Mouse (Mus musculus): ENCODE data around the gene Cdk5rap3.

Cdk5rap3 gene

GRCm38 (mm10) chr11:96933562-96934276 lies 17.4 kb upstream of the Cdk5rap3 start:
- no peak for DNase-seq

DNA sequence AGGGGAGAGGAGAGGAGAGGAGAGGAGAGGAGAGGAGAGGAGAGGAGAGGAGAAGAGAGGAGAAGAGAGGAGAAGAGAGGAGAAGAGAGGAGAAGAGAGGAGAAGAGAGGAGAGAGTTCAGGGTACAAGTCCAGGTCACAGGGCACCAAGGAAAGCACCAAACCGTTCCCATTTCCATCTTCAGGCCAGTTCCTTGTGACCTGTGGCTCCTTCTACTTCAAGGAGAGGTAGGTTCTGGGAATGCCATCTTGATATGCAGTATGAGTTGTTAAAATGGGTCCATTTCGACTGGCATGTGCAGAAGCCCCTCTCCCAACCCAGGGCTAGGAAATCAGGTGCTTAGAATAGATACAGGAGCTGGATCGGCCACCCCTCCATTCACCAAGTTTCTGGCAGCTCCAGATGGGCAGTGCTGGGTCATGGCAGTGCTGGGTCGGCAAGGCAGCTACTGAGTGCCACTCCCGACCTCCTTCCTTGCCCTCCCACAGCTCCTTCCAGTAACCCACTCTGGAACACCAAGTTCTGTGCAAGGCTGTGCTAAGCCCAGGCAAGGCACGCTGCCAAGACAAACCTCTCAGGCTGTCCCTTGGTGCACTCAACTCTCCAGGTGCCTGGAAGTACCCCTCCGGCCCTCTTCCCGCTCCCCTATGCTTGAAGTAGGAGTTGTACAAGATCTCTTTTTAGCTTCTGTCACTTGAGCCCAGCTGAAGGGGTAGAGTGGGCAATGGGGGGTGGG lies 15.2 kb upstream of the Cdk5rap3 start:
- no peak for DNase-seq

DNA sequence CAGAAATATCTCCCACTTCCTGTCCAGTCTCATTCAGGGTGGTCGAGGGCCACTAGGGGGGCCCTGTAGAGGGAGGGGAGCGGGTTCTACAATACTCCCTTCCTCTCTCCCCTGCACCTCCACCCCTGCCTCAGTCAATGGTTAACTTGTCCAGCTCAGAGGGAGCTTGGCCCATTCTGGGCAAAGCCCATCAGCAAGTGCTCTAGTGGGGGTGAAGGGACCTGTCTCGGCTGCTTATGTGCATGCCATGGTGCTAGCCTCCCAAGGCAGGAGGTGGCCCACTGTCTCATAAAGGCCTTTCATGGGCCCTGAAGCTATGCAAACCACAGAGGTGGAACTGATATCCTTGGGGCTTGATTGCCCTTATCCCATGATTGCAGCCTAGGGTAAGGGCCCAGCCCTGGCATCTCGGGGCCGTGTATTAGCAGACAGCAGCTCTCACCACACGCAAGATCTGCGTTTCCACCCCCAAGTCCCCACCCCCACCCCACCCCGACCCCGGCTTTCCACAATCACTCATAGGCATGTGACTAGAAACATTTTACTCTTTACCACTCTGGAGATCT lies 13.6 kb upstream of the Cdk5rap3 start:
- DNase-seq = no peak

GRCm38 (mm10) chr11:96929096-96929765 lies 12.9 kb upstream of the Cdk5rap3 start:
- no peak for DNase-seq

GRCm38 (mm10) chr11:96928691-96929090 lies 12.4 kb upstream of the Cdk5rap3 start:
- DNase-seq = no peak

- no peak for DNase-seq
Observed at GRCm38 (mm10) chr11:96928088-96928487, 11.8 kb upstream of the Cdk5rap3 start, which contains the start of gene Prr15l. TSS of gene Prr15l (plus strand) at chr11:96928104.

DNA sequence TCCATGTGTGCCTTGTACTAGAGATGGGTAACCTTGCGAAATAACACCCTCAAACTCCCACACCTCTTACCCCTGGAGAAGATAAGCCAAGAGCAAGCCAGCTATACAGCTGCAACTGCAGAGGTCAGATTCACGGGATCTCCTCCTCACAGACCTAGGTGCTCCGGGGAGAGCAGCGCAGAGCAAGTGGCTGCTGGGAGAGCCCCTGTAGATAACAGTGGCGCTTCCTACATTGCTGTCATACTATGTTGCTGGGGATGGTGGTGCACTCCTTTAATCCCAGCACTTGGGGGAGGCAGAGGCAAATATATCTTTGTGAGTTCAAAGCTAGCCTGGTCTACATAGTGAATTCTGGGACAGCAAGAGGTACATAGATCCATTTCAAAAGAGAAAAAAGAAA lies 10.3 kb upstream of the Cdk5rap3 start:
- no peak for DNase-seq

- DNase-seq = no peak
Observed at GRCm38 (mm10) chr11:96925469-96926148, 9.3 kb upstream of the Cdk5rap3 start.

GRCm38 (mm10) chr11:96924861-96925260 lies 8.6 kb upstream of the Cdk5rap3 start:
- no peak for DNase-seq

DNA sequence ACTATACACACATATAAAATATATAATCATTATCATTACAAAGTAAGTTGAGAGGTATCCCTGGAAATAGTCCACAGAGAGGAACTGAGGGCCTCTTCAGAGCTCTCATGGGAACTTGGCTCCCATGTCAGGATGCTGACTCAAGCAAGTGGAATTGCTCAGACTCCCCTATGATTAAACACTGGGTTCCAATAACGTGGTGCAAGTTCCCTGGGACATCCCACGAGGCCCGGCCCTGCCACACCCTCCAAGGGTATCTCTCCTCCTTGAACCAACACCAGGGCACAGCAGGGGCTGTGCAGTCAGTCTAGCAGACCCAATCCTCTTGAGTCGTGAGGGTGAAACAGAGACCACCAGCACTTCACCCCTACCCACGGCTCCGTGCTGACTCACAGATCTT lies 2.7 kb upstream of the Cdk5rap3 start:
- DNase-seq = no peak

DNA sequence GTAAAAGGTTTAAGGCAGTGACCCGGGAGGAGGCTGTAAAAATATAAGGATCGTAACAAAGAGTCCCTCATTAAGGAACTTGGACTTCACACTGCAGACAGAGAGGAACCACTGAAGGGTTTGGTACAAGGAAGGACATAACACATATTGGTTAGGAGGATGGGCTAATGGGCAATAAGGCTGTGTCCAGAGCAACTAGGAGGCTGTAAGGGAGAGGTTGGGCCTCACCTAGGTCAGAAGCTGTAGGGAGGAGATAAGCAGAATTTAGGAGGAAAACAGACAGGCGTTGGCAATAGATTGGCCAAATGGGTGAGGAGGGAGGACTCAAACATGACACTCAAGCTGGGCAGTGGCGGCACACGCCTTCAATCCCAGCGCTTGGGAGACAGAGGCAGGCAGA lies 1.1 kb upstream of the Cdk5rap3 start:
- no peak for DNase-seq

GRCm38 (mm10) chr11:96916885-96917396 lies 645 bp upstream of the Cdk5rap3 start:
- no peak for DNase-seq

DNA sequence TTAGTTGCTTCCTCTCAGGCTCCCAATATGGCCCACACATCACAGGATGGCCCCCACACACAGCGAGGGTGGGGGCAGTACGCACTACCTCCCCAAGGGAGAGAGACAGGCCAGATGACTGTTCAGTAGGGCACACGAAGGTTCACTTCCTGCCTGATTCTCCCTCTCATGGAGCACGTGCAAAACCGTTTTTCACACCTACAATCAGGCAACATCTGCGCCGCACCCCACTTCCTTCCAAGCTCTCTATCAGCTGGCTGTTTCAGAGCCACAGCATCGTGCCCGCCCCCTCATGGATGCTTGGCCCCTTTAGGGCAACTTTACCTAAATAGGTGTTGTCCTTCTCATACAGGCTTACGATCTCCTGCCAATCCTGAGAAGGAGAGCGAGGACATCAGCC lies 3.6 kb downstream of the Cdk5rap3 start:
- peak; percentile 74 for DNase-seq

- peak; percentile 77 for DNase-seq
Observed at GRCm38 (mm10) chr11:96910003-96910402, 6.3 kb downstream of the Cdk5rap3 start.

- DNase-seq = no peak
Observed at GRCm38 (mm10) chr11:96908594-96908993, 7.7 kb downstream of the Cdk5rap3 start.

GRCm38 (mm10) chr11:96906431-96907161 lies 9.7 kb downstream of the Cdk5rap3 start:
- DNase-seq = no peak

GRCm38 (mm10) chr11:96902639-96903635 lies 13.4 kb downstream of the Cdk5rap3 start:
- DNase-seq = no peak

DNA sequence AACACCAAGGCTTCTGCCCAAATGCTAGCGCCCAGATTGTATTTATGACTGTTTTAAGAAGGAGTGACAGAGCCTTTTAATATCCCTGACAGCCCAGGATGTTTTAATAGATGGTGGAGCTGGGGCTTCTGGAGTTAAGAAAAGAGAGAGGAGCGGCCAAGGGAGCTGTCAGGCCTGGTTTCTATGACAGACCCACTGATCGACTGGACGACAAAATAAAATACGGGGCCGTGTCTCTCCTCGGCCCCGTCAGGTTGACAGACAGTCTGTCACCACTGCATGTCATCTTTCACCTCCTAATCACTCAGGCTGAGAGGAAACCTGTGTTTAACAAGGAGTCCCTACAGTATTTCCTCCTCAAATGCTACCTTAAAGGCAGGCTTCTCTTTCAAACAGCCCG lies 15.0 kb downstream of the Cdk5rap3 start:
- DNase-seq = no peak

- DNase-seq = no peak
Observed at GRCm38 (mm10) chr11:96899449-96900306, 16.6 kb downstream of the Cdk5rap3 start.

GRCm38 (mm10) chr11:96895886-96896285 lies 20.4 kb downstream of the Cdk5rap3 start:
- DNase-seq = no peak
